Mouse (Mus musculus) c-Kit-positive CD71-positive TER-119-negative erythroid progenitor cells, embryonic 14.5 days (primary cell): ENCODE data around the gene Zfp770.
"Not testable (repeated sequence)": the region's sequence is repeated elsewhere in the genome, so short reads cannot be mapped to it uniquely, and the experiment has no call there.

Experiments
- DNase-seq: peaks from one replicate; pipeline ENCODE4 v3.0.0-alpha.2; 2013; ENCODE audit warnings: low read depth

Zfp770 gene

DNA sequence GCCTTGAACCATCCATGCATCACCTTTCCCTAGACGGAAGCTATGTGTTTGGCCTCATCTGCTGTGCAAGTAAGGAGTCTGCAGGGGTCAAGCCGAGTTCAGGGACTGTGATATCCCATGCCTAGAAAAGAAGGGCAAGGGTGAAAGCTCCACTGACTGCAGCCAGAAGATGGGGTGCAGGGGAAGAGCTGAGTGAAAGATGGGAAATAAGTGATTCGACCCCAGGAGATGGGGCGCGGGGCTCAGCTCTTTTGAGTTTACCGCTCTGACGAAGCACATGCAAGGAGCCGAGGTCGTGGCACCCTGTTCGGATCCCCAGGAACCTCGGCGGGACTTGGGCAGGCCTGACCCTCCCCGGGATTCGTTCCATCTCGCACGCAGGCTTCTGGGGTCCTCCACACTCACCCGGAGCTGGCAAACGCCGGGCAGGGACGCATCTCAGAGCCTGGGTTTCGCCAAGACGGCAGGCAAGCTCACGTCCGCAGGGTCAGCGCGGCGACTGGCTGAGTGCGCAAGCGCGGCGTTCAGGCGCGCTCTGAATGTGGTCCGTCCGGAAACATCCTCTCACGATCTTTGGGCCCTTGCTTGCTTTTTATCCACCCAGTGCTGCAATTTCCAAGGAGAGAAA lies at the start of gene Zfp770:
TSS of gene Zfp770 (minus strand) at position 538 of the 628 bp plus-strand sequence.
- DNase-seq: peak; percentile 65

- DNase-seq: no peak
Measured at GRCm38 (mm10) chr2:114249440-114249839, 48.2 kb upstream of the Zfp770 start.

DNA sequence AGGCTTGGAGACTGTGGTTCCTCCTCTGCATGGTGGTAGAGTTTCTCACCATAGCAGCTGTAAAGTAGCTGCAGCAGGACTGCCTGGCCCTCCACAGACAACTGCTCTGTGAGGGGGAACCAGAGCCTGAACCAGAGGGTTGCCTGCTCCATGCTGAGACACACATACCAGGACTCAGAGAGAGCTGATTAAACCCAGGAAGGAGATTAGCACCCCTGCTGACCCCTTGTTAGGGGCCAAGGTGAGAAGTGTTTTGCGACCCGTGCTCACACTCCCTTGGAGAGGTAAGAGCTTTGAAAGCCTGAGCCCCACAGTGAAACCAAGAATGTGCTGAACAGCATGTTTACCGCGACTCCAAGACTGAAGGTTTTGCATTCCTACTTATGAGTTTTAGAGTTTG lies 36.4 kb upstream of the Zfp770 start:
- no peak for DNase-seq

- no peak for DNase-seq
Measured at GRCm38 (mm10) chr2:114236566-114236965, 35.3 kb upstream of the Zfp770 start.

- no peak for DNase-seq
Measured at GRCm38 (mm10) chr2:114235584-114235983, 34.3 kb upstream of the Zfp770 start.

GRCm38 (mm10) chr2:114231248-114231647 lies 30.0 kb upstream of the Zfp770 start:
- no peak for DNase-seq

- DNase-seq: no peak
Measured at GRCm38 (mm10) chr2:114228672-114229071, 27.4 kb upstream of the Zfp770 start.

DNA sequence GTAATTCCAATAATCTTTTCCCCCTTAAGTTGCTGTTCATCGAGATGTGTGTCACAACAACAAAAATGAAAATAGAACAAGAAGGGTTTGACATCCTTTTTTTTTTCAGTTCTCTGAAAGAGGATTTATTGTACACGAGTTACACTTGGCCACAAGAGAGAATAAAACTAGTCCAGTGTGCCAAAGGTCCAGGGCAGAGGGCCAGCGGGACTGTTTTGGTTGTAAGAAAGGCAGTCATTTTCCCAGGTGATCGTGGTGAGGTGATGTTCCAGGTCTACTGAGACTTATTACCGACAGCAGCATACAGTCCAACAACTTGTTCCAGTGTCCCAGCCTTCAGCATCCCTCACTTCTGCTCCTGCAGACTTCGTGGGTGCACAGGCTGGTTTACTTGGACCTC lies 3.8 kb upstream of the Zfp770 start:
- no peak for DNase-seq

DNA sequence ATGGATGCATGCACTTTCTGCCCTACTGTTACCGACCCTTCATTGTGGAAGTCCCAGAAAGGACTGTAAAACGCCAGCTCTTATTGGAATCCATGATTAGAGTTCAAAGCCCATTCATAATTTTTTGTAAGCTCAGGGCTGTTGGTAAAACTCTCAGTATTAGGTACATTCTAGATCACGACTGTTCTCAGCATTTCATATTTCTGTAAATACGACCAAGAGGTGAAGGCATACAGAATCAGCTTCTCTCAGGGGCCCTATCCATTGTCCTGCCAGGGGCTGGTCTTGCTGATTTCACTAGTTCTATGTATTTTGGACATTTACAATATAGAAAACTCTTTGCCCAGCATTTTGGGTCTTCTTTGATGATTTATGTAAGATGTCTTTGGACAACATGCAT lies 305 bp upstream of the Zfp770 start:
- DNase-seq: no peak

DNA sequence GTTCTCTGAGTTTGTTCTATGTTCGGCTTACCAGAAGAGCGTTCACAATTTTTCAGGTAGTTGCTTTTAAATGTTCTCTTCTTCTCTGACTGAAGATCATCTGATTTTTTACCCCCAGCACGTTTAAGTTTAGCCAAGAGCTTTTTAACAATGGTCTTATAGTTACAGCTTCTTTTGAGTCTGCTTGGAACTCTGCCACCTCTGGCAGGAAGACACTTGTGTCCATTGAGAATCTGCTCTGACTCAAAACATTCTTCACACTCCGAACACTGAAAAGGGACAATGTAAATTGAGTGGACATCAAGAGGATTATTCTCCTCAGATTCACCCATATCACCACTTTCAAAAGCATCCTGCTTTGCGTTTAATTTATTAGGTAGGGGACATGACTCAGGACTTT lies 4.8 kb downstream of the Zfp770 start:
- DNase-seq: no peak

GRCm38 (mm10) chr2:114186924-114187323 lies 14.3 kb downstream of the Zfp770 start, which contains the start of gene Aqr:
TSS of gene Aqr (minus strand) at chr2:114187024.
- not testable (repeated sequence) for DNase-seq

GRCm38 (mm10) chr2:114177802-114178733 lies 23.2 kb downstream of the Zfp770 start:
- no peak for DNase-seq

DNA sequence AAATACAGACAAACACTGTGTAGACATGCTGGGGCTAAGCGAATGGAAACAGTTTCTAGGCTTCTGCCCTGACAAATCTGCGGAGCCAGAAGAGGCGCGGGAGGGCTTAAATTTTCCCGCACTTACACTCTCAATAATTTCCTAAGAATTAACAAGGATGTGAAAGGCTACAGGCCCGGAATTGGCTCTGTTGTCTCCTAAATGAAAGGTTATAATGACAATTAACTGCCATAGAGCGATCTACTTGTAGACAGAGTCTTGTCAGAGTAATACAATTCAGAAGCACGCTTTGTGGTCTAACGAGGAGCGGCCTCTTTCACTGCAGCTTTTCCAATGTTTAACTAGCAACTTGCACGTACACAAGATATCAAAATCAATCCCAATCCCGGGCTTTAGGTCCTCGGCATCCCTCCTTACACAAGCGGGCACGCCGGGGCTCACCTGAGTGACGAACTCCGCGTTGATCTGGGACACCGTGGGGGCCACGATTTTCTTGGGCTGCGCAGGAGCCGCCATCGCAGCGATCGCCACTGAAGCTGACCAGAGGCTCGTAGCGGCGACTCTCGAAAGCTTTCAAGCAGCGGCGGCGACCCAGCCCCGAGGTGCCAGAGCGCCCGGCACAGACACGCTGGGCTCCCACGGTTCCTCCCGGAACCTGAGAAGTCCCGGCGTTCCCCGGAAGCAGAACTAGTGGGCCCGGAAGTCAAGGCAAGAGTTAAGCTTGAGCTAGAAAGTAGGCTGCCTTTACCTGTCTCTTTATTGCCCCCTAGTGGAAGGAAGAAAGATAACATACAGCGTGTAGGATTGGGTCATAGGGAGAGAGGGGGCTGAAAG lies 26.4 kb downstream of the Zfp770 start:
- peak; percentile 74 for DNase-seq

GRCm38 (mm10) chr2:114173248-114173647 lies 28.0 kb downstream of the Zfp770 start:
- DNase-seq: no peak

DNA sequence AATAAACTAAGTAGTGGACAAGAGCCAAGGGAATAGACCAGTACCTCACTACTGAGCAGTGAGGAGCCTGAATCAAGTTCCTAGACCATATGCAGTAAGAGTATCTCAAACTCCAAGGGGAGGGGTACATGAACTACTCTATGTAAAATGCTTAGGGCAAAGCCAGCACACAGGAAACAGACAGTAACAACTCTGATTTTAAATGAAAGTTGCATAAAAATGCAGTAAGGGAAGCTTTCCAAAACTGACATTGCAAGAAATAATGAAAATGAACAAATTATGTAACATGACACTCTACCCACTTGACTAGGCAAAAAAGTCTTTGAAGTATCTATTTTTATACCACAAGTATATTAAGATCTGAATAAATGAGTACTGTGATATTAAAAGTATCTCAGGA lies 33.4 kb downstream of the Zfp770 start:
- DNase-seq: no peak

- no peak for DNase-seq
Measured at GRCm38 (mm10) chr2:114161978-114162377, 39.3 kb downstream of the Zfp770 start.

GRCm38 (mm10) chr2:114157345-114157744 lies 43.9 kb downstream of the Zfp770 start:
- no peak for DNase-seq

DNA sequence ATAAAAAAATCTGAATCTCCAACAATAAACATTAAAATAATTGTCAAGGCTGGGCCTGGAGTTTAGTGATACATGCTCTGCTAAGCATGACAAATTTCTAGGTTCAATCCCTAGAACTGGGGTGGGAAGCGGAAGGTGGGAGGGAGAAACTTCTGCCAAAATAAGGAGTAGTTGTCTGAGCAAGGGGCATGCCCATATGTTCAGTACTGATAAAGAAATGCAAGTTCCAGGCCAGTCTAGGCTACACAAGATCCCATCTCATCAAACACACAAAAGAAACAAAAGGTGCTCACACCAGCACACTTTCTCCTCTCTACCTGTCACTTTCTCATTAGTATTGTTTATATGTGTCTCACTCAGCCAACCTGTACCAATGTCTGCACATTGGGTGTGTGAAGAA lies 44.6 kb downstream of the Zfp770 start:
- DNase-seq: peak; percentile 37

DNA sequence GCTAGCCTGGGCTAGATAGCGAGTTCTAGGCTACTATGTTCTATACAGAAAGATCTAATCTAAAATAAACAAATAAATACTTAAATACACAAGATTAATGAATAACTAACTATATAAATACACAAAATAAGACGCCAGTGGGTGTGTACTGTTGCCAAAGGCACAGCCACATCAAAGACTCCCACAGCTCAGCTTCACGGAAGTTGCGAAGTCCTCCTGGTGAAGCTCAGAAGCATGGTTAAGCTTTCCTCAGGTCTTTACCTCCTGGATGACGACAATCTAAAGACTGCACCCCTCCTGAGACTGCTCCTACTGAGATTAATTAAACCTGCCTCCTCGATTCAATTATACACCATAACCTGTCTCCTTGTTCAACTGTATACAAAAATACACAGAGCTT lies 48.0 kb downstream of the Zfp770 start:
- no peak for DNase-seq

GRCm38 (mm10) chr2:114146864-114147458 lies 54.3 kb downstream of the Zfp770 start:
- no peak for DNase-seq

- DNase-seq: peak; percentile 45
Measured at GRCm38 (mm10) chr2:114145315-114145801, 55.9 kb downstream of the Zfp770 start.

GRCm38 (mm10) chr2:114144915-114145314 lies 56.4 kb downstream of the Zfp770 start:
- no peak for DNase-seq
